Mouse (Mus musculus) lung, postnatal 0 days (tissue): ENCODE measurements around the gene Hlcs. TPM values are rescaled to one million over a fixed set of nuclear protein-coding genes. Genes with fewer than 3 reads are reported as not detected.

ENCODE experiments used
- ATAC-seq: fragments of 200-750 bp; cut with Nextera tagmentation; 2 replicates; pipeline ENCODE4 v1.8.0; 2017; ENCODE audit warnings: moderate library complexity
- DNase-seq: peaks from one replicate; pipeline ENCODE4 v3.0.0-alpha.2; 2016; ENCODE audit warnings: low spot score
- H3K27ac ChIP-seq: fragments of 300-500 bp; sonication (generic); 2 replicates; pipeline ENCODE4 v1.5.1; 2014; ENCODE audit warnings: antibody characterized with exemption, mild to moderate bottlenecking, low read length, mixed read lengths
- H3K27me3 ChIP-seq: fragments of 300-500 bp; sonication (generic); replicated peaks from 2 replicates; pipeline ENCODE4 v1.6.1; 2014; ENCODE audit warnings: low read length, mixed read lengths; ENCODE audit not compliant: insufficient read depth
- H3K36me3 ChIP-seq: fragments of 300-500 bp; sonication (generic); 2 replicates; pipeline ENCODE4 v1.6.1; 2014; ENCODE audit warnings: low read length, mixed read lengths; ENCODE audit not compliant: insufficient read depth
- H3K4me1 ChIP-seq: fragments of 300-500 bp; sonication (generic); 2 replicates; pipeline ENCODE4 v1.6.1; 2014; ENCODE audit warnings: antibody characterized with exemption, low read depth, low read length, mixed read lengths; ENCODE audit not compliant: insufficient read depth
- H3K4me2 ChIP-seq: fragments of 300-500 bp; sonication (generic); replicated peaks from 2 replicates; pipeline ENCODE4 v1.6.1; 2014; ENCODE audit warnings: low read depth, mild to moderate bottlenecking, low read length, moderate library complexity, mixed read lengths
- H3K4me3 ChIP-seq: fragments of 300-500 bp; sonication (generic); 2 replicates; pipeline ENCODE4 v1.5.1; 2014; ENCODE audit warnings: low read depth, low read length
- H3K9ac ChIP-seq: fragments of 300-500 bp; sonication (generic); replicated peaks from 2 replicates; pipeline ENCODE4 v1.6.1; 2014; ENCODE audit warnings: low read depth, mild to moderate bottlenecking
- H3K9me3 ChIP-seq: fragments of 300-500 bp; sonication (generic); 2 replicates; pipeline ENCODE4 v1.6.1; 2016; ENCODE audit warnings: low read length, mixed read lengths
- CTCF ChIP-seq: IDR thresholded peaks from 2 replicates; pipeline ENCODE4 v1.5.1; 2016; ENCODE audit warnings: antibody characterized with exemption, mild to moderate bottlenecking
- EP300 ChIP-seq: IDR thresholded peaks from 2 replicates; pipeline ENCODE4 v1.6.1; 2016; ENCODE audit warnings: antibody characterized with exemption, mild to moderate bottlenecking, control low read depth
- WGBS: fragments of 180-500 bp; shearing (Covaris S2); extraction: QIAGEN DNeasy Blood & Tissue Kit; methylation state at CpG from one replicate; pipeline ENCODE4 v1.1.7; 2014; 5-methylcytosine and 5-hydroxymethylcytosine counted together
- polyA plus RNA-seq: library from polyadenylated mRNA; unstranded; fragments of >200 nt; fragmentation: Nextera tagmentation; extraction: Ambion mirVana; gene quantifications from 2 replicates; pipeline ENCODE4 v1.2.1, GENCODE M21; 2015

Gene Hlcs
- polyA plus RNA-seq, 1 experiment from 2014 or later: 4.6 TPM

- H3K4me2 ChIP-seq: no peak overlapping the region
- H3K27me3 ChIP-seq: no peaks in the 10 kb centered on the region
- no peak overlapping the region for H3K4me3 ChIP-seq
- no peaks in the 10 kb centered on the region for H3K36me3 ChIP-seq
- 84% methylated on average over 6 of the region's 6 CpGs for WGBS
- ATAC-seq (no peak), DNase-seq (no peak)
- TF ChIP-seq EP300 (no peak), CTCF (no peak)
- H3K4me1 ChIP-seq: no peaks in the 10 kb centered on the region; the same call in 1 of the 2 replicates
- H3K9me3 ChIP-seq: no peaks in the 10 kb centered on the region
- H3K9ac ChIP-seq: no peak overlapping the region
- H3K27ac ChIP-seq: no peak overlapping the region
These were observed 42.5 kb downstream of the Hlcs start for GRCm38 (mm10) chr16:94270826-94271225.

- no peak overlapping the region for H3K4me3 ChIP-seq
- H3K9ac ChIP-seq: no peak overlapping the region
- no peaks in the 10 kb centered on the region for H3K27me3 ChIP-seq
- ATAC-seq (peak; percentile 70), DNase-seq (peak; percentile 84)
- no peaks in the 10 kb centered on the region for H3K9me3 ChIP-seq
- no peak overlapping the region for H3K27ac ChIP-seq
- H3K4me1 ChIP-seq: no peaks in the 10 kb centered on the region; the same call in 1 of the 2 replicates
- TF ChIP-seq CTCF: peak; percentile 98
- TF ChIP-seq EP300: no peak
- H3K36me3 ChIP-seq: no peaks in the 10 kb centered on the region
- H3K4me2 ChIP-seq: 0 out of 2 replicates have a peak overlapping the region, but pooled peaks have one; percentile 22
- 2% methylated on average over 9 of the region's 9 CpGs for WGBS
These were observed 43.7 kb downstream of the Hlcs start for GRCm38 (mm10) chr16:94269635-94270034.

- H3K36me3 ChIP-seq: no peaks in the 10 kb centered on the region
- no peak overlapping the region for H3K4me2 ChIP-seq
- no peaks in the 10 kb centered on the region; the same call in 1 of the 2 replicates for H3K4me1 ChIP-seq
- no peak overlapping the region for H3K9ac ChIP-seq
- no peak for TF ChIP-seq CTCF
- no peak for TF ChIP-seq EP300
- no peaks in the 10 kb centered on the region for H3K27me3 ChIP-seq
- no peak for ATAC-seq
- no peak overlapping the region for H3K4me3 ChIP-seq
- H3K9me3 ChIP-seq: no peaks in the 10 kb centered on the region
- 63% methylated on average over 14 of the region's 14 CpGs for WGBS
- DNase-seq: no peak
- no peak overlapping the region for H3K27ac ChIP-seq
These were observed 45.2 kb downstream of the Hlcs start for GRCm38 (mm10) chr16:94268205-94268604.

DNA sequence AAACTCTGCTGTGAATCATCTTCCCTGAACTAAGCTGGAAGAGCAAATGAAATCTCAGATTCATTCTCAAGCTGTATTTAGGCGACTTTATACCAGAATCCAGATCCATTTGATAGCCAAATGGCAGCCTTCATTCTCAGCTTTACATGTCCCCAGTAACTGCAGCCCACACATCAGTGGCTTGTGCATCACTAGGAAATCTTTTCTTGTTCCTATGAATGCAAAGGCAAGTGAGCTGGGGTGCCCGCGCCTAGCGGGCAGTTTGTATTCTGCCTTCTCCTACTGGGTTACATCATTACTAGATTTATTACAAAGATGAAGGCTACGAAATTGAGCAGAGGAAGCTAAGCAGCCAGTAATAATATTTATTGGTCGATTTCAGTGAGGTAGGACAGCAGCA is 48.8 kb downstream of the Hlcs start:
- no peak overlapping the region for H3K4me2 ChIP-seq
- H3K9me3 ChIP-seq: no peaks in the 10 kb centered on the region
- no peak overlapping the region for H3K9ac ChIP-seq
- H3K27ac ChIP-seq: no peak overlapping the region
- H3K27me3 ChIP-seq: no peaks in the 10 kb centered on the region
- ATAC-seq (no peak), DNase-seq (no peak)
- H3K36me3 ChIP-seq: no peaks in the 10 kb centered on the region
- no peaks in the 10 kb centered on the region for H3K4me1 ChIP-seq
- no peak overlapping the region for H3K4me3 ChIP-seq
- no peak for TF ChIP-seq EP300
- no peak for TF ChIP-seq CTCF
- 74% methylated on average over 6 of the region's 6 CpGs for WGBS

- no peak overlapping the region for H3K27ac ChIP-seq
- H3K36me3 ChIP-seq: no peaks in the 10 kb centered on the region
- ATAC-seq (no peak), DNase-seq (no peak)
- no peak overlapping the region for H3K4me3 ChIP-seq
- no peak overlapping the region for H3K4me2 ChIP-seq
- TF ChIP-seq EP300 (no peak), CTCF (no peak)
- no peaks in the 10 kb centered on the region for H3K9me3 ChIP-seq
- no peaks in the 10 kb centered on the region for H3K27me3 ChIP-seq
- H3K9ac ChIP-seq: no peak overlapping the region
- no peaks in the 10 kb centered on the region for H3K4me1 ChIP-seq
- WGBS: 83% methylated on average over 19 of the region's 19 CpGs
These were observed 50.9 kb downstream of the Hlcs start for GRCm38 (mm10) chr16:94262501-94262900.

GRCm38 (mm10) chr16:94260938-94261630 is 52.3 kb downstream of the Hlcs start:
- Histone ChIP-seq H3K36me3 (no peaks in the 10 kb centered on the region), H3K27ac (no peak overlapping the region), H3K27me3 (no peaks in the 10 kb centered on the region), H3K4me2 (no peak overlapping the region), H3K9ac (no peak overlapping the region), H3K4me3 (no peak overlapping the region), H3K4me1 (no peaks in the 10 kb centered on the region), H3K9me3 (no peaks in the 10 kb centered on the region)
- DNase-seq: no peak
- WGBS: 75% methylated on average over 19 of the region's 19 CpGs
- TF ChIP-seq EP300: no peak
- TF ChIP-seq CTCF: no peak
- no peak for ATAC-seq
